Mouse (Mus musculus): ENCODE data around the gene Cyth4.

The Cyth4 gene

DNA sequence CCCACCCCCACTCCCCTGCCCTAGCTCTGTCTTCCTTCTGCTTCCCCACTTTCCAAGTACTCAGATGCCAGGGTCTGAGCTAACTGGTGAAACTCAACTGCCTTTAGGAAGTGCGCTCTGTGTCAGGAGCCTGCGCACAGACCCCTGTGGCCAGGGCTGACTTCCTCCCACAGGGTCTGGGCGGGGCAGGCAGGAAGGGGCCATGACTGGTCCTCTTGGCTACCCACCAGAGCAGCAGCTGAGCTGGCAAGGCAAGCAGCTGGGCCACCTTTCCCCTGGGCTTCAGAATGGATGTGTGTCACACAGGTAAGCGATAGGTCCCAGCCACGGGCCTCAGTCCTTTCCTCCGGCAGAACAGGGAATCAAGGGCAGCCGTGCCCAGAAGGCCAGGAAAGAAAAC, at the start of gene Cyth4:
TSS of gene Cyth4 (plus strand) at position 134 of the 400 bp plus-strand sequence.
- no peak for ATAC-seq (ENCODE audit: insufficient number of reproducible peaks, low FRiP score, low TSS enrichment)

DNA sequence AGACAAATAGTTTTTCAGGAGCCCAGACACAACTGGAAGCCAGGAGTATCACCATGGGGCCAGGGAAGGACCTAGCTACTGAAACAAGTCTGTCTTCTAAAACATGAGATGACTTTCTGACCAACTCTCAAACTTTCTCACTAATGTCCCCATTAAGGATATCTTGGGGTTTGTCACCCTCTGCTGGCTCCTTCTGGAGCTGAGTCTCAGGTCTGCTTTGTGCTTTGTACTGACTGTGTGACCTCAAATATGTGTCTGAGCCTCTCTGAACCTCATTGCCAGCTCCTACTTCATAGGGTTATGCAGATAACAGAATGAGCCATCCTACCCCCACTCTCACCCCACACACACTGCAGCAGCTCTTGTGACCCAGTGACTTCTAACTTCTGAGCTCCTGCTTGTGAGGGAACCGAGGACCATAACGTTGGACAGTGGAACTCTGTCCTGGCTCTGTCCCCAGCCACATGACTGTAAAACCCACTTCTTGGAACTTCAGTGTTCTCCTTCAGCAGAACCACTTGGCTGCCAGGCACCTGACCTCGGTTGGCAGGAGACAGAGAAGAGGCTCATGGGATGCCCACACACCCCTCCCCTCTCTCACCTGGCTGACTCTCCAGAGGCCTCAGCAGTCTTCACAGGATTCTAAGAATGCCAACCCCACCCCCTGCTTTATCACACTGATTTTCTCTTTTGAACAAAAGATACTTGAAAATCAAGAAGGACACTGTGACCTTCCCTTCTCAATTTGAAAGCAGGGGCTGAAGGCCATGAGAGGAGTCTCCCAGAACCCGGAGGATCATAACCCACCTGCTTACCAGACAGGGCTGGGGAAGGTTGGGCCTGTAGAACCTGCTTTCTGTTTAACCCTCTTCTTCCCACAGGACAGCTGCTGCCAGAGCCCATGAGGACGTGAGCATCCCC, 49.2 kb upstream of the Cyth4 start:
- ATAC-seq (ENCODE audit: insufficient number of reproducible peaks, low FRiP score, low TSS enrichment): no peak

- no peak for ATAC-seq (ENCODE audit: insufficient number of reproducible peaks, low FRiP score, low TSS enrichment)
Measured at GRCm38 (mm10) chr15:78548336-78548665, 48.5 kb upstream of the Cyth4 start.

DNA sequence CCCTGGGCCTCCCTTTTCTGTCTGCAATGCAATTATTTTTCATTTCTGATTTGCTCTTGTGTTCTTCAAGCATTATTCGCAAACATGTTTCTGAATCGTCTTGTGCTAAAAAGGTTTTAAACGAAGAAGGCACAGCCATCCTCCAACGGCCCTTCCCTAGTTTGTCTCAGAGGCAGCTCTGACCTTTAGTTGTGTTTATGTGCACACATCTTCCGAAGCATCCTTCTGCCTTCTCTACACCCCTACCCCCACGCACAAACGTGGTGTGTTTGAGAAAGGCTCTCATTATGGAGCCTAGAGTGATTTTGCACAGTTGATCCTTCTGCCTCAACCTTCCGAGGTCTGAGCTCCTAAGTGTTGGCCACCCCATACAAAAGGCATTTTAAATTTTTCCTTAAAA, 48.1 kb upstream of the Cyth4 start:
- ATAC-seq (ENCODE audit: insufficient number of reproducible peaks, low FRiP score, low TSS enrichment): no peak

GRCm38 (mm10) chr15:78549189-78549734, 47.6 kb upstream of the Cyth4 start:
- no peak for ATAC-seq (ENCODE audit: insufficient number of reproducible peaks, low FRiP score, low TSS enrichment)

- no peak for ATAC-seq (ENCODE audit: insufficient number of reproducible peaks, low FRiP score, low TSS enrichment)
Measured at GRCm38 (mm10) chr15:78554545-78555313, 42.1 kb upstream of the Cyth4 start.

DNA sequence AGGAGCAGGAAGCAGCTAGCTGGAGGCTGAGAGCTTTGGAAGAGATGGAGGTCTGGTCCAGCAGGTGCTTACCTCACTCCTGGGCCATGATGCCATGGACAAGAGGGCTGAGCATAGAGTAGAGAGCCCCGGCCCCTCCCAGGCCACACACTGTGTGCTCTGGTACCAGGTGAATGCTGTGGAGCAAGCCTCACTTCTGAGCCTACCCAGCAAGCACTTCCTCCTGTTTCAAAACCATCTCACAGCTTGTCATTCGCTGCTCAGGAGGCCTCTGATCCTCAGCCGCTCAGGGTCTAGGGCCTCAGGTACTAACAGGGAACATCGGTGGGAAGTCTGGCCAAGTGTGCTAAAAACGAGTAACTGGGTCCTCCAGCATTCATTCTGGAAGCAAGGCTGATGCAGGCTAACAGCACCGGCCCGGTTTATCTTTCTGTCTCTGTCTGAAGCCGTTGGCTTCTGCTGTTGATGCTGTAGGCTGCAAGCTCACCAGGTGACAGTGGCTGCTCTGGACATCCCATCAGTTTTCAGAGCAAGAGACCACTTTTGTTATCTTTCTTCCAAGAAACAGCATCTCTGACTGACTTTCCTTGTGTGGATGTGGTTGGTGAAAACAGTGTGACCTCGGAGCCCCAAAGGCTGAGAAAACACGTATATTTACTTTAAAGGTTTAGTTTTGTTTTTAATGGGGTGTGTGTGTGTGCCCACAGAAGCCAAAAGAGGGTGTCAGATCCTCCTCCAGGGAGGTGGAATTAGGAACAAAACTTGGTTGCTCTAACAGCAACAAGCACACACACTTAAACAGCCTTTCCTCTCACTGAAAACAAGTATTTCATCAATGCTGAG, 38.9 kb upstream of the Cyth4 start:
- ATAC-seq (ENCODE audit: insufficient number of reproducible peaks, low FRiP score, low TSS enrichment): no peak

DNA sequence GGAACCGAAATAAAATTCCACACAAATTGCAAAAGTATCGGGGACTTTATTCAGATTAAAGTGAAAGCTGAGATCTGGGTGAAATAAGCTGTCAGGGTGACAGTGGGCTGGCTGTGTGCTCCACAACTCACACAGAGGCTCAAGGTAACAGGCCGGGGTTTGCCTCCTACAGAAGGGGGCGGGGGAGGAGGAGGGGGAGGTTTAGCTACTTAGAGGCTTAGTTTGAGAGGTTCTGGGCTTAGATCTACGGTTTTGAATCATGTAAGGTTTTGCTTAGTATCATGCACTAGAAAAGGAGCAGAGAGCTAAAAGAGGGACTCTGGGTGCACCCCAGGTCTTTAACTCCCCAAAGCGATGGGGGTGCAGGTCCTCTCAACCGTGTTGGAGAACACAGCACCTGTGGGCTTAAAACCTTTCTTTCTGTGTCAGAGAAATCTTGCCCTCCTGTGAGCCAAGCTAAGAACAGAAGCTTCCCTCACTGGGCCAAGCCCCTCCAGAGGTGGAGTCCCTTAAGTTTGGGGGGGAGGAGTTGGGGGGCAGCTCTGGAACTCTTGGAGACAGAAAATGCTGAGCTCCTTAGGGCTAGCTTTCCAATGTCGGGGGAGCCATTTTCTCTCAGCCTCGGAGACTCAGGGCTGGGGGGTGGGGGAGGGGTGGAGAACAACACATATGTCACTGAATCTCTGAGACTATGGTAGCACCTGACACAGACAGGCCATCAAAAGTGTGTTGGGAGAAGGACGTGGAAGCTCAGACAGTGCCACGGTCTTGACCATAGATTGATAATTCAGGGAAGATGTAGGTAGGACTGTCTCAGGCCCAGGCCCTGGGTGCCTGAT, 37.5 kb upstream of the Cyth4 start:
- no peak for ATAC-seq (ENCODE audit: insufficient number of reproducible peaks, low FRiP score, low TSS enrichment)

DNA sequence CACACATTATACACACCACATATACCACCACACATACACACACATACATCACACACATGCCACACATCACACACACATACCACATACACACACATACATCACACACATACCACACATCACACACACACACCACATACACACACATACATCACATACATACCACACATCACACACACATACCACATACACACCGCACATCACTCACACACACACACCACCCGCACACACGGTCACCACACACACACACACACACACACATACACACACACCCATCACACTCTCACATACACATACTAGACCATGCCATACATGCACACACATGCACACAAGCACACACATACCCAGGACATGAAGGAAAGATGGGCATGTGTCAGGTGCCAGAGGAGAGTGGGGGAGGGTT, 33.5 kb upstream of the Cyth4 start:
- ATAC-seq (ENCODE audit: insufficient number of reproducible peaks, low FRiP score, low TSS enrichment): no peak

- ATAC-seq (ENCODE audit: insufficient number of reproducible peaks, low FRiP score, low TSS enrichment): no peak
Measured at GRCm38 (mm10) chr15:78563937-78564336, 32.9 kb upstream of the Cyth4 start.

- no peak for ATAC-seq (ENCODE audit: insufficient number of reproducible peaks, low FRiP score, low TSS enrichment)
Measured at GRCm38 (mm10) chr15:78564764-78565435, 31.9 kb upstream of the Cyth4 start.

DNA sequence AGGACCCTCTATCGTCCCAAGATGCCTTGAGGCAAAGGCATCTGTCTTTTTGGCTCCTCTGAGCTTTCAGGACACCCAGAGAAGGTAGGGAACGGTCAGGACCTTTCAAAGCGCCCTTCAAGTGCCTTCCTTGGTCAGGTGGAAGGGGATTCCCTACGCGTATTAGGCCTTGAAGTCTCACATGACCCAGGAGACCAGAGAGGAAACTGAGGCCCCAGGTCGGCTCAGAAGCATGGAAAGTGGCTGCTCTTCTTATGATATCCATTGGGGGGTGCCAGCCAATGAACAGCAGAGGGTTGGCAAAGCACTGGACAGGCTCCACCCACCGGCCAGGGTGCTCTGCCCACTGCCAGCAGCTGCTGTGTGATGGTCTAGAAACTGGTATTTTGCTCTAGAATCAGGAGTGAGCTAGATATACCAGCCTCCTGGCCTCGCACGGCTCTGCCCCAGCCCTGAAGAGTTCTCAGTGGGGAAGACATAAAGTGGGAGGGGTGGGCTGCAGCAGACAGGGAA, 29.2 kb upstream of the Cyth4 start:
- no peak for ATAC-seq (ENCODE audit: insufficient number of reproducible peaks, low FRiP score, low TSS enrichment)

GRCm38 (mm10) chr15:78570170-78570569, 26.7 kb upstream of the Cyth4 start:
- no peak for ATAC-seq (ENCODE audit: insufficient number of reproducible peaks, low FRiP score, low TSS enrichment)

DNA sequence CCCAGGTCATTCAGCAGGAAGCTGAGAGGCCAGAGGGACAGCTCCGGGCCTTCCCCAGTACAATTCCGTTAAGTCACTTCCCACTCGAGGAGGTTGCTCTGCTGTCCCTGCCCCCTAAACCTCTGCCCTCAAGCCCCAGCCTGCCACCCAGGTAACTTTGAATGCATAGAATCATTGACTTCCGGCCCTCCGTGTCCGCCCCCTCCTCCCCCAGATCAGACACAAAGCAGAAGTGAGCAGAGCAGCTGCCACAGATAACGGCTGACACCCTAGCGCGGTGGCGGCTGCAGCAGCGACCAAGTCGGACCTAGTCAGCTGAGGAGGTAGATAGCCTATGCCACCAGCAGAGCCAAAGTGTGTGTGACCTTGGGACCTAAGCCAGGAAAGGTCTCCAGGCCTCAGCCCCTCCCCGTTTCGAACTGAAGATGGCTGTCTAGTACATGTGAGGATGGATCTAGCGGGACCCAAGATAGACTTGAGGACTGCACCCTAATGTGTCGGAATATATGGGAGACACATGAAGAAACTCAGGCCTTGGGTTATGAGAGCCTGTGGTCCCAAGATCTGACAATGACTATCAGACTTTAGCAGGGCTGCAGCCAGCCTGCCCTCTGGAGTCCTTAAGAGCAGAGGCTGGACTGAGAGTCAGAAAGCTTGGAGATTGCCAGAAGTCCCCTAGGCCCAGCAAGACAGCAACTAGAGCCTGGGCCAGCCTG, 25.1 kb upstream of the Cyth4 start:
- no peak for ATAC-seq (ENCODE audit: insufficient number of reproducible peaks, low FRiP score, low TSS enrichment)

- no peak for ATAC-seq (ENCODE audit: insufficient number of reproducible peaks, low FRiP score, low TSS enrichment)
Measured at GRCm38 (mm10) chr15:78572270-78572600, 24.6 kb upstream of the Cyth4 start.

GRCm38 (mm10) chr15:78572658-78573397, 24.0 kb upstream of the Cyth4 start, which contains the start of gene Rac2:
TSS of gene Rac2 (minus strand) at chr15:78572783.
- no peak for ATAC-seq (ENCODE audit: insufficient number of reproducible peaks, low FRiP score, low TSS enrichment)

DNA sequence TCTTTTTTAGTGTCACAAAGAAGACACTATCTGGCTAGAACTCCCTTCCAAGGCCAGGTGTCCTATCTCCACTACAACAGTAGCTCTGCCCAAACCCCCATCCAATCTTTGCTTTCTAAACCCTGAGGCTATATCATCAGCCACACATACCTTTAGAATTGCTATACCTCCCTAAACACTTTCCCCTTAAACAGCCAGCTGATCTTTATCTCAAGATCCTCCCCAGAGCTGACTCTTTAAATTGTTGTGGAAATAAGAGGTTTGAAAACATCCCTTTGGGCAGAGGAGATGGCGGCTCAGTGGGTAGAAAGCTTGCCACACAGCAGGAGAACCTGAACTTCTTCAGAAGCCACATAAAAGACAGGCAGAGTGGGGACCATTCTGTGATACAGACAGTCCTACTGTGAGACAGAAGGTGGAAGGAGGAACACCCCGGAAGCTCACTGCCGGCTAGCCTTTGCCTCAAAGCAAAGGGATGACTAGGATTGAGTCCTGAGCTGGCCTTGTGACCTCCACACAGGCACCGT, 20.5 kb upstream of the Cyth4 start:
- no peak for ATAC-seq (ENCODE audit: insufficient number of reproducible peaks, low FRiP score, low TSS enrichment)
